Comparison of ENCODE assay signal across 16 mouse cellular contexts in genomic region chr9:94750935-94751637, GRCm38 (mm10).
DNase-seq lines count a peak whose midpoint lies in the region; ATAC-seq and TF ChIP-seq lines count a peak whose summit lies in the region.
"Had no signal": no experiment of that assay in that cellular context is flagged by ENCODE, and none has a peak within 500 bp of the region (broad histone marks: within the 10 kb centered on the region; RNA-seq: fewer than 3 reads in every experiment).

No protein-coding gene starts in this region.

- H3K4me2 ChIP-seq in kidney, embryonic 14.5 days (replicated peaks; ENCODE audit: low read depth, low read length): peak overlapping the region; percentile 27
- H3K4me2 ChIP-seq in midbrain, embryonic 14.5 days (ENCODE audit: low read length): no peak overlapping the region
- H3K4me2 ChIP-seq in midbrain, postnatal 0 days (ENCODE audit: low read depth, low read length, poor library complexity, severe bottlenecking): no peak overlapping the region

- DNase-seq in frontal cortex, postnatal 36 days (ENCODE audit: low spot score in 2 of 2): no peak
- no peak for DNase-seq in kidney, adult 9 months
- peak; percentile 33 for DNase-seq in midbrain, embryonic 14.5 days
- no peak for DNase-seq in midbrain, embryonic 10.5 days (ENCODE audit: low spot score)
- DNase-seq in midbrain, postnatal 0 days (ENCODE audit: low spot score): no peak
- DNase-seq: adrenal gland, postnatal 25 days; cerebellum, postnatal 10 days; heart, adult 2 months; kidney, postnatal 14 days; right cerebral cortex, postnatal 14 days; thymus, postnatal 4 days had no signal

- H3K27me3 ChIP-seq in kidney, embryonic 14.5 days (ENCODE audit: control insufficient read depth, insufficient read depth, low read length): no peaks in the 10 kb centered on the region
- no peaks in the 10 kb centered on the region for H3K27me3 ChIP-seq in midbrain, embryonic 14.5 days (ENCODE audit: control insufficient read depth, insufficient read depth, low read length)
- 0 out of 2 replicates have a peak, but pooled peaks cover 4% of the 10 kb centered on the region for H3K27me3 ChIP-seq in midbrain, embryonic 10.5 days (ENCODE audit: low read depth, poor library complexity, severe bottlenecking)
- H3K27me3 ChIP-seq in midbrain, postnatal 0 days (ENCODE audit: insufficient read depth, low read length): no peaks in the 10 kb centered on the region
- H3K27me3 ChIP-seq: megakaryocyte, embryonic 14.5 days had no signal

- 34% methylated on average over 19 of the region's 19 CpGs for WGBS in kidney, embryonic 14.5 days
- 64% methylated on average over 19 of the region's 19 CpGs for whole genome bisulfite sequencing in midbrain, embryonic 14.5 days
- 74% methylated on average over 19 of the region's 19 CpGs for WGBS in midbrain, embryonic 10.5 days
- 62% methylated on average over 19 of the region's 19 CpGs for WGBS in midbrain, postnatal 0 days

- TF ChIP-seq CTCF in midbrain, postnatal 0 days (IDR thresholded peaks at IDR 0.05): no peak

- ATAC-seq in frontal cortex, adult (ENCODE audit: low TSS enrichment): 0 out of 2 replicates have a peak, but pooled peaks have one; percentile 25
- peak; percentile 90 for ATAC-seq in kidney, embryonic 14.5 days (ENCODE audit: low FRiP score, low TSS enrichment)
- no peak for ATAC-seq in midbrain, embryonic 14.5 days (ENCODE audit: low FRiP score, low TSS enrichment)
- 0 out of 2 replicates have a peak, but pooled peaks have one; percentile 38 for ATAC-seq in midbrain, postnatal 0 days (ENCODE audit: low FRiP score)
- no peak for ATAC-seq in megakaryocyte-erythroid progenitor cell, adult 5-6 weeks (replicated peaks; ENCODE audit: low FRiP score, low TSS enrichment, poor library complexity, severe bottlenecking)

- H3K4me1 ChIP-seq in kidney, embryonic 14.5 days (ENCODE audit: control insufficient read depth, insufficient read depth, low read length): peaks cover 11% of the 10 kb centered on the region; the same call in 1 of the 2 replicates
- no peaks in the 10 kb centered on the region for H3K4me1 ChIP-seq in midbrain, embryonic 14.5 days (ENCODE audit: control insufficient read depth, insufficient read depth, low read length)
- H3K4me1 ChIP-seq in midbrain, embryonic 10.5 days: peaks cover 25% of the 10 kb centered on the region
- H3K4me1 ChIP-seq in midbrain, postnatal 0 days (ENCODE audit: insufficient read depth, low read length): peaks cover 12% of the 10 kb centered on the region; the same call in 1 of the 2 replicates
- H3K4me1 ChIP-seq: megakaryocyte, embryonic 14.5 days had no signal

- no peaks in the 10 kb centered on the region for H3K36me3 ChIP-seq in kidney, embryonic 14.5 days (ENCODE audit: control insufficient read depth, insufficient read depth, low read length)
- no peaks in the 10 kb centered on the region for H3K36me3 ChIP-seq in midbrain, embryonic 14.5 days (ENCODE audit: control insufficient read depth, insufficient read depth, low read length)
- no peaks in the 10 kb centered on the region for H3K36me3 ChIP-seq in midbrain, embryonic 10.5 days
- H3K36me3 ChIP-seq in midbrain, postnatal 0 days (ENCODE audit: insufficient read depth, low read length): no peaks in the 10 kb centered on the region

- peak overlapping the region; percentile 55; the same call in 1 of the 2 replicates for H3K27ac ChIP-seq in kidney, embryonic 14.5 days (ENCODE audit: low read depth, low read length)
- H3K27ac ChIP-seq in midbrain, embryonic 14.5 days (replicated peaks; ENCODE audit: low read depth, low read length): peak overlapping the region; percentile 41; the same call in 1 of the 2 replicates
- H3K27ac ChIP-seq in midbrain, embryonic 10.5 days (replicated peaks): no peak overlapping the region
- H3K27ac ChIP-seq in midbrain, postnatal 0 days (ENCODE audit: low read depth, low read length): no peak overlapping the region
- H3K27ac ChIP-seq: heart, adult 2 months had no signal

- H3K4me3 ChIP-seq in kidney, embryonic 14.5 days (ENCODE audit: low read length): no peak overlapping the region
- H3K4me3 ChIP-seq in midbrain, embryonic 14.5 days (replicated peaks; ENCODE audit: low read depth, low read length): no peak overlapping the region
- no peak overlapping the region for H3K4me3 ChIP-seq in midbrain, embryonic 10.5 days
- H3K4me3 ChIP-seq in midbrain, postnatal 0 days (ENCODE audit: low read depth, low read length): no peak overlapping the region
- H3K4me3 ChIP-seq: erythroblast, embryonic 14.5 days; heart, adult 2 months; megakaryocyte, embryonic 14.5 days had no signal

- H3K9ac ChIP-seq in kidney, embryonic 14.5 days (ENCODE audit: low read depth, low read length): no peak overlapping the region
- no peak overlapping the region for H3K9ac ChIP-seq in midbrain, embryonic 14.5 days (replicated peaks; ENCODE audit: low read length)
- H3K9ac ChIP-seq in midbrain, postnatal 0 days (replicated peaks; ENCODE audit: low read length, poor library complexity, severe bottlenecking): no peak overlapping the region

- H3K9me3 ChIP-seq in kidney, embryonic 14.5 days (ENCODE audit: control insufficient read depth, low read length): no peaks in the 10 kb centered on the region
- no peaks in the 10 kb centered on the region for H3K9me3 ChIP-seq in midbrain, embryonic 14.5 days (ENCODE audit: control insufficient read depth, low read length)
- H3K9me3 ChIP-seq in midbrain, embryonic 10.5 days (replicated peaks): no peaks in the 10 kb centered on the region
- no peaks in the 10 kb centered on the region for H3K9me3 ChIP-seq in midbrain, postnatal 0 days (ENCODE audit: low read length)

Comparison
In these comparisons a context has a peak if more than half of its experiments do, and no peak if none do; other contexts are left out.
1. ATAC-seq: peak in frontal cortex, adult (single experiment), kidney, embryonic 14.5 days (single experiment) and midbrain, postnatal 0 days (single experiment); none in midbrain, embryonic 14.5 days (single experiment) and megakaryocyte-erythroid progenitor cell, adult 5-6 weeks (single experiment).
2. H3K27ac ChIP-seq: peak in kidney, embryonic 14.5 days (single experiment) and midbrain, embryonic 14.5 days (single experiment); none in midbrain, embryonic 10.5 days (single experiment) and midbrain, postnatal 0 days (single experiment).